Mouse (Mus musculus) ES-Bruce4 (cell line): Measurements from ENCODE around the gene Gm6034. TPM values are rescaled to one million over a fixed set of nuclear protein-coding genes. Genes with fewer than 3 reads are reported as not detected.
"Not testable (repeated sequence)": the region's sequence is repeated elsewhere in the genome, so short reads cannot be mapped to it uniquely, and the experiment has no call there.

ENCODE experiments used
- H3K27ac ChIP-seq: 2 replicates; pipeline ENCODE4 v1.5.1; 2012; ENCODE audit warnings: low read length, inconsistent platforms; ENCODE audit not compliant: insufficient read depth
- H3K27me3 ChIP-seq: 2 replicates; pipeline ENCODE4 v1.6.1; 2012; ENCODE audit warnings: mild to moderate bottlenecking, low read length, inconsistent platforms; ENCODE audit not compliant: control insufficient read depth, poor library complexity, insufficient read depth, severe bottlenecking
- H3K36me3 ChIP-seq: 2 replicates; pipeline ENCODE4 v1.6.1; 2012; ENCODE audit warnings: inconsistent platforms, mild to moderate bottlenecking, low read length, moderate library complexity; ENCODE audit not compliant: control insufficient read depth, poor library complexity, insufficient read depth, severe bottlenecking
- H3K4me1 ChIP-seq: one replicate; pipeline ENCODE4 v1.8.1; 2011; ENCODE audit warnings: low read length; ENCODE audit not compliant: control insufficient read depth, insufficient read depth
- H3K4me3 ChIP-seq: 2 replicates; pipeline ENCODE4 v1.5.1; 2011; ENCODE audit warnings: low read depth, mild to moderate bottlenecking, low read length
- H3K9ac ChIP-seq: 2 replicates; pipeline ENCODE4 v1.6.1; 2012; ENCODE audit warnings: low read depth, mild to moderate bottlenecking, inconsistent platforms; ENCODE audit not compliant: poor library complexity, severe bottlenecking
- H3K9me3 ChIP-seq: replicated peaks from 2 replicates; pipeline ENCODE4 v1.6.1; 2012; ENCODE audit warnings: mild to moderate bottlenecking, low read length, inconsistent platforms; ENCODE audit not compliant: control insufficient read depth, poor library complexity, insufficient read depth, severe bottlenecking
- CTCF ChIP-seq: IDR thresholded peaks from one replicate; pipeline ENCODE4 v1.8.1; 2011; ENCODE audit warnings: low read depth, low read length
- EP300 ChIP-seq: IDR thresholded peaks from 2 replicates; pipeline ENCODE4 v1.6.1; 2011; ENCODE audit warnings: low read depth, low read length; ENCODE audit not compliant: insufficient read depth
- POLR2A ChIP-seq: IDR thresholded peaks from one replicate; pipeline ENCODE4 v1.8.1; 2011; ENCODE audit warnings: low read length; ENCODE audit not compliant: insufficient read depth
- polyA plus RNA-seq: library from polyadenylated mRNA; stranded (reverse); fragments of >200 nt; gene quantifications from 2 replicates; pipeline ENCODE4 v1.2.4, GENCODE M21; 2011; ENCODE audit warnings: low read depth; ENCODE audit not compliant: missing spikeins, insufficient read depth, insufficient read length

Gm6034 gene
- polyA plus RNA-seq, 1 experiment, result not detected

- Histone ChIP-seq H3K4me3 (peak overlapping the region; percentile 77), H3K9ac (peak overlapping the region; percentile 81), H3K9me3 (no peaks in the 10 kb centered on the region), H3K36me3 (no peaks in the 10 kb centered on the region), H3K27ac (no peak overlapping the region), H3K27me3 (peaks cover 2% of the 10 kb centered on the region; the same call in 1 of the 2 replicates), H3K4me1 (no peaks in the 10 kb centered on the region)
- TF ChIP-seq EP300 (no peak), CTCF (no peak)
These were observed 40.6 kb downstream of the Gm6034 start for GRCm38 (mm10) chr17:36083266-36083869.

GRCm38 (mm10) chr17:36083870-36084451 is 41.2 kb downstream of the Gm6034 start:
- peak overlapping the region; percentile 77 for H3K4me3 ChIP-seq
- H3K9ac ChIP-seq, result peak overlapping the region; percentile 81
- H3K36me3 ChIP-seq, result no peaks in the 10 kb centered on the region
- peaks cover 2% of the 10 kb centered on the region; the same call in 1 of the 2 replicates for H3K27me3 ChIP-seq
- no peak for TF ChIP-seq POLR2A
- TF ChIP-seq EP300, result no peak
- TF ChIP-seq CTCF, result no peak
- no peaks in the 10 kb centered on the region for H3K4me1 ChIP-seq
- H3K9me3 ChIP-seq, result no peaks in the 10 kb centered on the region
- no peak overlapping the region for H3K27ac ChIP-seq

GRCm38 (mm10) chr17:36085976-36086375 is 43.2 kb downstream of the Gm6034 start:
- H3K36me3 ChIP-seq, H3K9me3 ChIP-seq, H3K27ac ChIP-seq, H3K4me1 ChIP-seq, H3K4me3 ChIP-seq, H3K9ac ChIP-seq, H3K27me3 ChIP-seq: not testable (repeated sequence)

DNA sequence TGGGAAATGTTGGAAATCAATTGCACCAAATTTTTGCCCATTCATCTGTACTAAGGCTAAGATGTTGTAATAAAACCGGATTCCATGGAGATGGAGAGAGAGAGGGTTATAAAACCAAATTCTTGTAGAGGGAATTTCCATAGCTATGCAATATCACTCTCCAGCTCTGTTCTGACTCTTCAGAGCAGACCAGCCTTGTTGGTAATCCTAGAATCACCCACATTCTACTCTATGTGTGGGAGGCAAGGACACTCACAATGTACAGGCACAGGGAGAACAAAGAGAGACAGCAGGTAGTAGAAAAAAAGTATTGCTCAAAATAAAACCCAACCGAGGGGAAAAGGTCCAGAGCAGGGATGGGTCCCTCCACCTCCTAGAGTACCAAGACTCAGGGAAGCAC is 49.2 kb downstream of the Gm6034 start:
- not testable (repeated sequence) for H3K27me3 ChIP-seq, H3K9ac ChIP-seq, H3K4me1 ChIP-seq, H3K4me3 ChIP-seq, H3K9me3 ChIP-seq, H3K36me3 ChIP-seq, H3K27ac ChIP-seq

- H3K9me3 ChIP-seq, H3K36me3 ChIP-seq, H3K4me1 ChIP-seq, H3K27me3 ChIP-seq, H3K4me3 ChIP-seq, H3K27ac ChIP-seq, H3K9ac ChIP-seq: not testable (repeated sequence)
These were observed 49.8 kb downstream of the Gm6034 start for GRCm38 (mm10) chr17:36092520-36092919.

DNA sequence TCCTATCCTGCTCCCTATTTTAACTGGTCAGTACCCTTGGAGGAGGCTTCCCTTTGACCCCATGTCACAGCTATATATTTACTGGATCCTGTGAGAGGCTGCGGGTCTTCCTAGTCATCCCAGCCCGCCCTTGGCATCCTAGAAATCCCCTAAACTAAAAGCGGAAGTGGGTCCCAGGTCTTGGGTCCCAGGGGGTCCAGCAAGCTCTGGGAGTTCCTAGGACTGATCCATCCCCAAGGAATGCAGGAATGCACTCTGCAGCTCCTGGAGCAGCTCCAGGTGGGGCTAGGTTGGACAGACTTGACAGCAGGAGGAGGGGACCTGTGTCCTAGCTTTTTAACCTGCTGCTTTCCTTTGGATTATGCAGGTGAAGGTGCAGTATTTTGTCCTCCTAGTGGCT is 51.2 kb downstream of the Gm6034 start:
- Histone ChIP-seq H3K27ac (no peak overlapping the region), H3K4me3 (no peak overlapping the region), H3K36me3 (no peaks in the 10 kb centered on the region), H3K9me3 (no peaks in the 10 kb centered on the region), H3K4me1 (no peaks in the 10 kb centered on the region), H3K9ac (no peak overlapping the region), H3K27me3 (no peaks in the 10 kb centered on the region)
- TF ChIP-seq EP300 (no peak), POLR2A (no peak), CTCF (no peak)

- not testable (repeated sequence) for H3K27me3 ChIP-seq, H3K4me1 ChIP-seq, H3K9me3 ChIP-seq, H3K36me3 ChIP-seq, H3K4me3 ChIP-seq, H3K27ac ChIP-seq, H3K9ac ChIP-seq
These were observed 56.8 kb downstream of the Gm6034 start for GRCm38 (mm10) chr17:36099603-36100002.

DNA sequence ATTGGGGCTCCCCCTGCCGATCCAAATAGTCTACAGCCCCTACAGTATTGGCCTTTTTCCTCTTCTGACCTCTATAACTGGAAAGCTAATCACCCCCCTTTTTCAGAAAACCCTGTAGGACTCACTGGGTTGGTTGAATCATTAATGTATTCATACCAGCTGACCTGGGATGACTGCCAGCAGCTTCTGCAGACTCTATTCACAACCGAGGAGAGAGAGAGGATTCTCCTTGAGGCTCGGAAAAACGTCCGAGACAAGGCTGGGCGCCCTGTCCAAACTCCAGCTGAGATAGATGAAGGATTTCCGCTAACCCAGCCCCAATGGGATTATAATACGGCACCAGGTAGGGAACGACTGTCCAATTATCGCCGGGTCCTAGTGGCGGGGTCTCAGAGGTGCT is 59.3 kb downstream of the Gm6034 start:
- H3K36me3 ChIP-seq, H3K4me1 ChIP-seq, H3K9me3 ChIP-seq, H3K27me3 ChIP-seq, H3K27ac ChIP-seq, H3K9ac ChIP-seq, H3K4me3 ChIP-seq: not testable (repeated sequence)
